Mouse (Mus musculus): ENCODE results near the gene D630003M21Rik. TPM values are rescaled to one million over a fixed set of nuclear protein-coding genes. Genes with fewer than 3 reads are reported as not detected.

The D630003M21Rik gene
- total RNA-seq, 4 experiments from 2014 or later, result 0.75 to 1.5 (median 1.2) TPM

GRCm38 (mm10) chr2:158168741-158169211 lies 60.2 kb downstream of the D630003M21Rik start:
- no peak for DNase-seq (ENCODE audit: low spot score in 2 of 2)

- no peak for DNase-seq (ENCODE audit: low spot score in 2 of 2)
Observed at GRCm38 (mm10) chr2:158167496-158168205, 61.4 kb downstream of the D630003M21Rik start.

GRCm38 (mm10) chr2:158166628-158167027 lies 62.4 kb downstream of the D630003M21Rik start:
- DNase-seq (ENCODE audit: low spot score in 2 of 2), result no peak

GRCm38 (mm10) chr2:158165776-158166175 lies 63.2 kb downstream of the D630003M21Rik start:
- no peak for DNase-seq (ENCODE audit: low spot score in 2 of 2)

- DNase-seq (ENCODE audit: low spot score in 2 of 2), result no peak
Observed at GRCm38 (mm10) chr2:158163034-158163433, 66.0 kb downstream of the D630003M21Rik start.

GRCm38 (mm10) chr2:158161761-158162160 lies 67.3 kb downstream of the D630003M21Rik start:
- DNase-seq (ENCODE audit: low spot score in 2 of 2), result no peak

GRCm38 (mm10) chr2:158159376-158160235 lies 69.4 kb downstream of the D630003M21Rik start:
- DNase-seq (ENCODE audit: low spot score in 2 of 2), result no peak

- no peak for DNase-seq (ENCODE audit: low spot score in 2 of 2)
Observed at GRCm38 (mm10) chr2:158157654-158158053, 71.4 kb downstream of the D630003M21Rik start.

- no peak for DNase-seq (ENCODE audit: low spot score in 2 of 2)
Observed at GRCm38 (mm10) chr2:158156487-158156886, 72.5 kb downstream of the D630003M21Rik start.

- DNase-seq (ENCODE audit: low spot score in 2 of 2), result no peak
Observed at GRCm38 (mm10) chr2:158155615-158156014, 73.4 kb downstream of the D630003M21Rik start.

- no peak for DNase-seq (ENCODE audit: low spot score in 2 of 2)
Observed at GRCm38 (mm10) chr2:158155101-158155500, 73.9 kb downstream of the D630003M21Rik start.

- no peak for DNase-seq (ENCODE audit: low spot score in 2 of 2)
Observed at GRCm38 (mm10) chr2:158154641-158155040, 74.4 kb downstream of the D630003M21Rik start.

- no peak for DNase-seq (ENCODE audit: low spot score in 2 of 2)
Observed at GRCm38 (mm10) chr2:158153728-158154343, 75.2 kb downstream of the D630003M21Rik start.

GRCm38 (mm10) chr2:158152685-158153309 lies 76.2 kb downstream of the D630003M21Rik start:
- DNase-seq (ENCODE audit: low spot score in 2 of 2), result no peak

- DNase-seq (ENCODE audit: low spot score in 2 of 2), result no peak
Observed at GRCm38 (mm10) chr2:158151077-158151476, 77.9 kb downstream of the D630003M21Rik start.

GRCm38 (mm10) chr2:158146971-158147370 lies 82.1 kb downstream of the D630003M21Rik start:
- no peak for DNase-seq (ENCODE audit: low spot score in 2 of 2)

GRCm38 (mm10) chr2:158146223-158146622 lies 82.8 kb downstream of the D630003M21Rik start, which contains the start of gene Tgm2:
TSS of gene Tgm2 (minus strand) at chr2:158146436.
- DNase-seq (ENCODE audit: low spot score in 2 of 2), result peak; percentile 90 to 91

- no peak for DNase-seq (ENCODE audit: low spot score in 2 of 2)
Observed at GRCm38 (mm10) chr2:158145528-158146065, 83.4 kb downstream of the D630003M21Rik start.

- DNase-seq (ENCODE audit: low spot score in 2 of 2), result no peak
Observed at GRCm38 (mm10) chr2:158144750-158145527, 84.1 kb downstream of the D630003M21Rik start.

- DNase-seq (ENCODE audit: low spot score in 2 of 2), result no peak
Observed at GRCm38 (mm10) chr2:158144263-158144662, 84.8 kb downstream of the D630003M21Rik start.
